Mouse (Mus musculus) kidney, postnatal 25 days (tissue): ENCODE measurements around the gene Msantd2.

Experiments
- DNase-seq, 2 experiments: peaks; one replicate each; pipeline ENCODE4 v3.0.0; 2021; ENCODE audit warnings: mixed read lengths in 2 of 2

Gene Msantd2

DNA sequence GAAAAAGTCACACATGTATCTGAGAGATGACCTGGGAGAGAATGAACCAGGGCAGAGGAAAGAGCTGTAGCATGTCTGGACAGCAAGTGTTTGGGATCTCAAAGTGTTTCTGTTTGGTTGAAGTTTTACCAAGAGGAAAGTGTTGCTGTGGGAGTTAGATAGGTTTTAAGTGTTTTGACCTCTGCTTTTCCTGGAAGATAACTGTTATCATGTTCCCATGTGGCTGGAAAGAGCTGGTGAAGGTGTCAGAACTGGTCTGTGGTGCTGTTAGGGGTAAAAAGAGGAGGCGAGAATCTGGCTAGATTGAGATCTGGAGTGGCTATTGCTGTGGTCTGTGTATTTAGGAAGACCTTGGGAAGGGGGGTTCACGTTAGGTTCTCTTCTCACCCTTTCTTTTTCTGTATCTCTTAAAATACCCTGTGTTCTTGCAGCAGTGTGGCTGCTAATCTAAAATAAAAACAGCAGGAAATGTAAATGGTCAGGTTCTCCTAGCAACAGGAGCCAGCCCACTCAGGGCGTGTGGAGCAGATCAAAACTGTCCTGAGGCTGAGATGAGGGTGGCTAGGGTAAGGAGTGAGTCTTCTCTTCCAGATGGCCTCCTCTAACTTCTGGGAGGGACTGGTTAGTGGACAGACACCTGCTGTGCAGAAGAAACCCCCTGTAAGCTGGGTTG is 83.2 kb downstream of the Msantd2 start:
- DNase-seq, result no peak
